Mouse (Mus musculus): ENCODE data around the gene Slc7a11. TPM values are rescaled to one million over a fixed set of nuclear protein-coding genes. Genes with fewer than 3 reads are reported as not detected.

Slc7a11 gene
- polyA plus RNA-seq (2014; fragmentation: Nextera tagmentation; extraction: Ambion mirVana), result 0.11 and 0.16 TPM in 2 replicates

DNA sequence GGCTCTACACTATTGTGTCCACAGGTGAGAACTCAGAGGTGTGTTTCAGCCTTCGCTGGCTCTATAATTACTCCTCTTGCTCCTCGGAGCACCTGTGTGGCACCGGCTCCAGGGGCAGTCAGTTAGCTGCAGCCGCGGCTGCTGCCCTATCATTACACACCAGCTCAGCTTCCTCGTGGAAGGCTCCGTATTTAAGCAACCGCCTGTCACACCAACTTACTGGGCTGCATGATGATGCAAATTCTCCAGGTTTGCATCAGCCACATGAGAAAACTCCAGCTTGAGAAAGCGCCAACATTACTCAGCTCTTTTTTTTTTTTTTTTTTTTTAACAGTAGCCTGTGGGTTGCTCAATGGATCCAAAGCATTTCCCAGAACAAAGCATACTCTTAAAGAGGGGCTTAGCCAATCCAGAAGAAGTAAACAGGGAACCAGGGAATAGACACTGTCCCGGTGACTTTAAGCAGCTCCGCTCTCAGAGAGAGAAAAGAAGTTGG is at the start of gene Slc7a11:
Gene Slc7a11, minus strand, starts transcription at position 194 of the 496 bp plus-strand sequence.
- Histone ChIP-seq H3K9ac (peak within 1 kb of the TSS; percentile 48), H3K4me3 (ENCODE audit: low read depth, low read length) (peak within 1 kb of the TSS; percentile 30), H3K36me3 (ENCODE audit: insufficient read depth) (no peaks in the 10 kb centered on the region), H3K27ac (ENCODE audit: low read depth) (no peak within 1 kb of the TSS), H3K4me1 (ENCODE audit: insufficient read depth) (no peaks in the 10 kb centered on the region), H3K27me3 (ENCODE audit: insufficient read depth, low read length) (no peaks in the 10 kb centered on the region), H3K4me2 (peak within 1 kb of the TSS; percentile 79), H3K9me3 (ENCODE audit: low read depth, low read length) (no peaks in the 10 kb centered on the region)
- WGBS, result 4% methylated on average over 11 of the region's 11 CpGs
- ATAC-seq (ENCODE audit: insufficient read depth) (peak; percentile 88), DNase-seq (peak; percentile 68)
- no peak for TF ChIP-seq CTCF (IDR thresholded peaks at IDR 0.05; ENCODE audit: low read depth)

DNA sequence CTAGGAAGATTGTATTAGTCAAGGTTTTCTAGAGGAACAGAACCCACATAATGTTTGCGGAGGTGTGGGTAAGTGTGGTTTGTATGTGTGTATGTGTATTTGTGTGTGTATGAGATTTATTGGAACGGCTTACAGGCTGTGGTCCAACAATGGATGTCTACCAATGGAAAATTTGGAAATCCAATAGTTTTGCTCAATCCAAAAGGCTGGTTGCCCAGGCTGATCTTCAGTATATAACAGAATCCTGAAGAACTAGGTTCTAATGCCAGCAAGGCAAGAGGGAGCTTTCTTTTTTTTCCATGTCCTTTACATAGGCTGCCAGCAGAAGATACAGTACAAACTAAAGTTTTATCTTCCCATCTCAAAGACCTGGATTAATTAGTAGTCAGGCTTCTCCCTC is 48.3 kb upstream of the Slc7a11 start:
- H3K4me2 ChIP-seq, result no peak overlapping the region
- H3K4me1 ChIP-seq (ENCODE audit: insufficient read depth), result no peaks in the 10 kb centered on the region
- 92% methylated on average over 2 of the region's 2 CpGs for WGBS
- H3K4me3 ChIP-seq (ENCODE audit: low read depth, low read length), result no peak overlapping the region
- no peaks in the 10 kb centered on the region; the same call in 1 of the 2 replicates for H3K9me3 ChIP-seq (ENCODE audit: low read depth, low read length)
- no peak for TF ChIP-seq CTCF (IDR thresholded peaks at IDR 0.05; ENCODE audit: low read depth)
- H3K27ac ChIP-seq (ENCODE audit: low read depth), result no peak overlapping the region
- DNase-seq (no peak), ATAC-seq (ENCODE audit: insufficient read depth) (no peak)
- H3K27me3 ChIP-seq (ENCODE audit: insufficient read depth, low read length), result no peaks in the 10 kb centered on the region
- H3K36me3 ChIP-seq (ENCODE audit: insufficient read depth), result no peaks in the 10 kb centered on the region
- H3K9ac ChIP-seq, result no peak overlapping the region

DNA sequence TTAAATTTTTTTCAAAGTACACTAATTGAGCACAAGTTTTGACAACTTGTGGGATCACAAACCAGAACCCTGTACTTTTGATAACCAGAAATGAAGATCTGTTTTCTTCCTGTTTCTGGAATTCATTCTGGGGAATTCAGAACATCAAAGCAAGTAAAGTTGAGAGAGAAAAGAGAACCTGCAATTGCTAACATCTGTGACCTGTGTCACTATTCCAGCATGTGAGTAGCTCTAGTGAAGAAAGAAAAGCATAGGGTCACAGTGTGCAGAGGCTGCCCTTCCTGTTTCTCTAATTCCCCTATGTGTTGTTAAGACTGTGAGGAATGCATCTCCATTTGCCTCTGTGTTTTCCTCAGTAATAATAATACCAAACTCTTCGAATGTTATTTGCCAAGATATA is 40.7 kb upstream of the Slc7a11 start:
- no peak overlapping the region for H3K27ac ChIP-seq (ENCODE audit: low read depth)
- no peak for ATAC-seq (ENCODE audit: insufficient read depth)
- no peak overlapping the region for H3K4me2 ChIP-seq
- 90% methylated on average over 1 of the region's 1 CpGs for WGBS
- no peaks in the 10 kb centered on the region for H3K9me3 ChIP-seq (ENCODE audit: low read depth, low read length)
- H3K9ac ChIP-seq, result no peak overlapping the region
- H3K4me1 ChIP-seq (ENCODE audit: insufficient read depth), result no peaks in the 10 kb centered on the region
- TF ChIP-seq CTCF (IDR thresholded peaks at IDR 0.05; ENCODE audit: low read depth), result no peak
- no peaks in the 10 kb centered on the region for H3K36me3 ChIP-seq (ENCODE audit: insufficient read depth)
- DNase-seq, result no peak
- no peak overlapping the region for H3K4me3 ChIP-seq (ENCODE audit: low read depth, low read length)
- H3K27me3 ChIP-seq (ENCODE audit: insufficient read depth, low read length), result no peaks in the 10 kb centered on the region

DNA sequence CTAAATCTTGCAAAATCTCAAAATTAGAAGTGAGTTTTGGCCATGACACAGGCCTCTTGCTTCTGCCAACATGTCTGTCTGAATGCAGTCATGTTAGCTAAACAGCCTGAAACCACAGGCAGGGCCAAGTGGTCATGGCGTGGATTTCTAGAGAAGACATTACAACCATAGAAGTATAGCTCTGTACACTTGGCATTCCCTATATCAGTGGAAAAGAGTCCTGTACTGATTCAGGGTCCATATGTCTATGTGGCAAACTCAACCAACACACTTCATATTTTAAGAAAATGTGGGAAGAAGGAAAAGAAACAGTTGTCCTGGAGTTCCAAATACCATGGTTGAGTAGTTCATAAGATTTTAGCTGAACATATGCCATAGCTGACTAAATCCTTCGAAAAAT is 18.8 kb upstream of the Slc7a11 start:
- Histone ChIP-seq H3K4me2 (no peak overlapping the region), H3K9me3 (ENCODE audit: low read depth, low read length) (no peaks in the 10 kb centered on the region), H3K27ac (ENCODE audit: low read depth) (no peak overlapping the region), H3K9ac (no peak overlapping the region), H3K36me3 (ENCODE audit: insufficient read depth) (no peaks in the 10 kb centered on the region), H3K4me1 (ENCODE audit: insufficient read depth) (no peaks in the 10 kb centered on the region), H3K27me3 (ENCODE audit: insufficient read depth, low read length) (no peaks in the 10 kb centered on the region), H3K4me3 (ENCODE audit: low read depth, low read length) (no peak overlapping the region)
- 87% methylated on average over 2 of the region's 2 CpGs for WGBS
- ATAC-seq (ENCODE audit: insufficient read depth), result no peak
- TF ChIP-seq CTCF (IDR thresholded peaks at IDR 0.05; ENCODE audit: low read depth), result no peak
- no peak for DNase-seq

DNA sequence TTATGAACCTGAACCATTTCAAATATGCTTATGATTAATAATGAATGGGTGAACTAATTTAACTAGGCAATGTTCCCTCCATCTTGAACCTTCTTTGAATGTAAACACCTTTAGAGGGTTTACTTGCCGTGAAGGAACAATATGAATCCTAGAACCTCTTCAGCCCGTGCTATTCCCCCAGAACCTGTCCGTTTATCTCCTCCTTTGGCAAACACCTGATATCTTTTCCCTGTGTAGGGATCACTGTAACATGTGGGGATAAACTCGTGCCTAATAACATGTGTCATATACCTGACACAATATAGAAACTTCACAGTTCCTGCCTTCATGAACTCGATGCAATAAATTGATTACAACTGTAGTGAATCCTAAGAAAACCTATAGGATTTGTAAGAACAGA is 13.7 kb upstream of the Slc7a11 start:
- ATAC-seq (ENCODE audit: insufficient read depth) (no peak), DNase-seq (no peak)
- no peak overlapping the region for H3K9ac ChIP-seq

DNA sequence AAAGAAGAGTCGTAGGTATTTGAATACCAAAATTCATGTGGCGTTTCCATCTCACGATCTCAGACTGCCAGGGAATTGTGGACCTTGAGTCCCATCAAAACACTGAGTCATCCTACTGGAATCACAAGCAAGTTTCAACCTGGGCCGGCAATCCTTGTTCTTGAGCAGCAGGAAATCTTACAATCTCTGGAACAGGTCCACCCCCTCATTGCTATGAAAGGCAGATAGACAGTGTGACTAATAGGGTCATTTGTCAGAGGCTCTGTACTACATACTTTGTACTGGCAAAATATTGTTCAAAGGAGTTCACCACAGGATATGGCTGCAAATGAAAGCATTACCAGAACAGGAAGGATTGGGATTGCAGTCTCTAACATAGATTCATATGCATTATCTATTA is 13.2 kb upstream of the Slc7a11 start:
- no peak overlapping the region for H3K9ac ChIP-seq
- no peaks in the 10 kb centered on the region for H3K4me1 ChIP-seq (ENCODE audit: insufficient read depth)
- DNase-seq (no peak), ATAC-seq (ENCODE audit: insufficient read depth) (no peak)
- H3K27me3 ChIP-seq (ENCODE audit: insufficient read depth, low read length), result no peaks in the 10 kb centered on the region
- no peak for TF ChIP-seq CTCF (IDR thresholded peaks at IDR 0.05; ENCODE audit: low read depth)
- no peak overlapping the region for H3K4me3 ChIP-seq (ENCODE audit: low read depth, low read length)
- H3K27ac ChIP-seq (ENCODE audit: low read depth), result no peak overlapping the region
- H3K4me2 ChIP-seq, result no peak overlapping the region
- 75% methylated on average over 4 of the region's 4 CpGs for WGBS
- no peaks in the 10 kb centered on the region for H3K9me3 ChIP-seq (ENCODE audit: low read depth, low read length)
- H3K36me3 ChIP-seq (ENCODE audit: insufficient read depth), result no peaks in the 10 kb centered on the region

More for the DNA sequence above, 13.7 kb upstream of the Slc7a11 start:
- 73% methylated on average over 5 of the region's 5 CpGs for WGBS
- no peak overlapping the region for H3K4me2 ChIP-seq
- no peaks in the 10 kb centered on the region for H3K4me1 ChIP-seq (ENCODE audit: insufficient read depth)
- H3K27ac ChIP-seq (ENCODE audit: low read depth), result no peak overlapping the region
- no peaks in the 10 kb centered on the region for H3K27me3 ChIP-seq (ENCODE audit: insufficient read depth, low read length)
- TF ChIP-seq CTCF (IDR thresholded peaks at IDR 0.05; ENCODE audit: low read depth), result no peak
- no peaks in the 10 kb centered on the region for H3K36me3 ChIP-seq (ENCODE audit: insufficient read depth)
- H3K4me3 ChIP-seq (ENCODE audit: low read depth, low read length), result no peak overlapping the region
- H3K9me3 ChIP-seq (ENCODE audit: low read depth, low read length), result no peaks in the 10 kb centered on the region

DNA sequence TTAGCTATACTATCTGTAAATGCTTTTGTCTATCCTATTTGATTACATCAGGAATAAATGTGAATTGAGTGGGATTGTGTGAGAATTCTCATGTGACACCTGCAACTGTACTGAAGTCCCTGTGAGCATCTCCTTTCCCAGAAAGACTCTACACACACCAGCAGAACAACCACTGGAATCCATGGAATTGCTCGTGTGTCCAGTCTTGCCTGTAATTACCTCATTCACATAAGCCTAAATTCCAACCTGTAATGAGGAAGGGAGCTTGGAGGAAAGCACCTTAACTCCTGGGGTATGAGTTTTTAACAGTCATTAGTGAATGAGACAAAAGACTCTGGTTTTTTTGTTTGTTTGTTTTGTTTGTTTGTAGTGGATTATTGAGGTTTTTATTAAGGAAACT is 12.6 kb upstream of the Slc7a11 start:
- Histone ChIP-seq H3K4me1 (ENCODE audit: insufficient read depth) (no peaks in the 10 kb centered on the region), H3K4me2 (no peak overlapping the region), H3K9ac (no peak overlapping the region), H3K27me3 (ENCODE audit: insufficient read depth, low read length) (no peaks in the 10 kb centered on the region), H3K4me3 (ENCODE audit: low read depth, low read length) (no peak overlapping the region), H3K36me3 (ENCODE audit: insufficient read depth) (no peaks in the 10 kb centered on the region), H3K27ac (ENCODE audit: low read depth) (no peak overlapping the region), H3K9me3 (ENCODE audit: low read depth, low read length) (no peaks in the 10 kb centered on the region)
- no peak for DNase-seq
- TF ChIP-seq CTCF (IDR thresholded peaks at IDR 0.05; ENCODE audit: low read depth), result no peak
- no peak for ATAC-seq (ENCODE audit: insufficient read depth)
- WGBS, result 64% methylated on average over 1 of the region's 1 CpGs
